16 mouse cellular contexts compared by ENCODE assay signal in genomic region chr9:69288586-69288985, GRCm38 (mm10).
DNase-seq lines count a peak whose midpoint lies in the region; ATAC-seq and TF ChIP-seq lines count a peak whose summit lies in the region.
"Had no signal": no experiment of that assay in that cellular context is flagged by ENCODE, and none has a peak within 500 bp of the region (broad histone marks: within the 10 kb centered on the region; RNA-seq: fewer than 3 reads in every experiment).

No protein-coding gene starts in this region.

- H3K9me3 ChIP-seq in kidney, postnatal 0 days (replicated peaks; ENCODE audit: low read length): no peaks in the 10 kb centered on the region
- no peaks in the 10 kb centered on the region for H3K9me3 ChIP-seq in midbrain, embryonic 11.5 days (ENCODE audit: control insufficient read depth, low read length)
- no peaks in the 10 kb centered on the region for H3K9me3 ChIP-seq in midbrain, embryonic 10.5 days (replicated peaks)
- H3K9me3 ChIP-seq: intestine, embryonic 15.5 days had no signal

- peaks cover 2% of the 10 kb centered on the region for H3K79me2 ChIP-seq in heart, adult 2 months (replicated peaks; ENCODE audit: control insufficient read depth, insufficient read depth, low read length)

- WGBS in heart, adult 2 months: 60% methylated on average over 5 of the region's 5 CpGs
- 54% methylated on average over 5 of the region's 5 CpGs for WGBS in kidney, postnatal 0 days
- 44% methylated on average over 5 of the region's 5 CpGs for WGBS in midbrain, embryonic 11.5 days
- WGBS in midbrain, embryonic 10.5 days: 39% methylated on average over 5 of the region's 5 CpGs

- H3K9ac ChIP-seq in heart, adult 2 months (ENCODE audit: low read depth, low read length): no peak overlapping the region
- no peak overlapping the region for H3K9ac ChIP-seq in kidney, postnatal 0 days (ENCODE audit: low read depth, low read length)
- H3K9ac ChIP-seq in midbrain, embryonic 11.5 days (ENCODE audit: low read length): no peak overlapping the region

- H3K4me2 ChIP-seq in kidney, postnatal 0 days (ENCODE audit: low read length): peak overlapping the region; percentile 95; the same call in 1 of the 2 replicates
- H3K4me2 ChIP-seq in midbrain, embryonic 11.5 days: no peak overlapping the region

- TF ChIP-seq POLR2A in heart, adult 2 months (IDR thresholded peaks at IDR 0.05; ENCODE audit: insufficient read depth, low read depth, low read length): no peak

- no peak for TF ChIP-seq EP300 in heart, adult 2 months (IDR thresholded peaks at IDR 0.05; ENCODE audit: insufficient read depth, low read depth, low read length)

- no peaks in the 10 kb centered on the region for H3K27me3 ChIP-seq in heart, adult 2 months (ENCODE audit: control insufficient read depth, insufficient read depth, low read length)
- H3K27me3 ChIP-seq in kidney, postnatal 0 days (ENCODE audit: insufficient read depth, low read length): no peaks in the 10 kb centered on the region
- peaks cover 13% of the 10 kb centered on the region; the same call in 1 of the 2 replicates for H3K27me3 ChIP-seq in midbrain, embryonic 11.5 days (ENCODE audit: control insufficient read depth, insufficient read depth, low read length)
- peaks cover 54% of the 10 kb centered on the region for H3K27me3 ChIP-seq in midbrain, embryonic 10.5 days (ENCODE audit: low read depth, poor library complexity, severe bottlenecking)

- intact Hi-C loops in heart, adult 2 months (cut with DNase I): no loop called here

- no peak for TF ChIP-seq CTCF in heart, adult 2 months (IDR thresholded peaks at IDR 0.05)
- TF ChIP-seq CTCF in kidney, postnatal 0 days (IDR thresholded peaks at IDR 0.05; ENCODE audit: low read depth): no peak

- DNase-seq in heart, adult 11 months: peak; percentile 54
- DNase-seq in heart, adult 2 months: no peak
- DNase-seq in kidney, postnatal 0 days (ENCODE audit: low spot score): no peak
- no peak for DNase-seq in kidney, postnatal 36 days
- DNase-seq in midbrain, embryonic 11.5 days (ENCODE audit: low spot score, missing footprints): peak; percentile 82
- no peak for DNase-seq in midbrain, embryonic 10.5 days (ENCODE audit: low spot score)
- DNase-seq: adrenal gland, adult 8-10 months; cerebellum, adult 9-11 months; gastrocnemius, postnatal 14 days; heart, postnatal 14 days; kidney, postnatal 4 days; layer of hippocampus, postnatal 36 days; right cerebral cortex, adult 18-20 months had no signal

- H3K4me1 ChIP-seq in heart, adult 2 months (ENCODE audit: control insufficient read depth, insufficient read depth, low read length): peaks cover 1% of the 10 kb centered on the region; the same call in 1 of the 2 replicates
- peaks cover 10% of the 10 kb centered on the region; the same call in 1 of the 2 replicates for H3K4me1 ChIP-seq in kidney, postnatal 0 days (replicated peaks; ENCODE audit: insufficient read depth, low read length)
- H3K4me1 ChIP-seq in midbrain, embryonic 11.5 days (ENCODE audit: control insufficient read depth, insufficient read depth, low read length): peaks cover 8% of the 10 kb centered on the region
- H3K4me1 ChIP-seq in midbrain, embryonic 10.5 days: peaks cover 37% of the 10 kb centered on the region

- no peak for ATAC-seq in kidney, postnatal 0 days (replicated peaks; ENCODE audit: low FRiP score, low read depth)
- no peak for ATAC-seq in midbrain, embryonic 11.5 days (ENCODE audit: low FRiP score)
- no peak for ATAC-seq in inflammation-experienced regulatory T-cells, adult 6 months

- H3K36me3 ChIP-seq in heart, adult 2 months (ENCODE audit: control insufficient read depth, insufficient read depth, low read length): no peaks in the 10 kb centered on the region; the same call in 1 of the 2 replicates
- no peaks in the 10 kb centered on the region for H3K36me3 ChIP-seq in kidney, postnatal 0 days (ENCODE audit: insufficient read depth, low read length)
- no peaks in the 10 kb centered on the region for H3K36me3 ChIP-seq in midbrain, embryonic 11.5 days (ENCODE audit: control insufficient read depth, insufficient read depth, low read length)
- no peaks in the 10 kb centered on the region for H3K36me3 ChIP-seq in midbrain, embryonic 10.5 days
- H3K36me3 ChIP-seq: intestine, embryonic 15.5 days had no signal

- H3K27ac ChIP-seq in heart, adult 2 months: no peak overlapping the region; the same call in 1 of the 2 replicates
- H3K27ac ChIP-seq in kidney, postnatal 0 days: no peak overlapping the region
- no peak overlapping the region for H3K27ac ChIP-seq in midbrain, embryonic 11.5 days (ENCODE audit: low read depth, low read length)
- H3K27ac ChIP-seq in midbrain, embryonic 10.5 days (replicated peaks): no peak overlapping the region
- H3K27ac ChIP-seq: intestine, embryonic 15.5 days; stomach, postnatal 0 days had no signal

- no peak overlapping the region for H3K4me3 ChIP-seq in heart, adult 2 months
- H3K4me3 ChIP-seq in kidney, postnatal 0 days (replicated peaks; ENCODE audit: low read depth, low read length): no peak overlapping the region
- no peak overlapping the region for H3K4me3 ChIP-seq in midbrain, embryonic 11.5 days (ENCODE audit: low read depth, low read length)
- H3K4me3 ChIP-seq in midbrain, embryonic 10.5 days: no peak overlapping the region

Comparison
In these comparisons a context has a peak if more than half of its experiments do, and no peak if none do; other contexts are left out.
1. DNase-seq: peak in heart, adult 11 months (single experiment) and midbrain, embryonic 11.5 days (single experiment); none in heart, adult 2 months (0 of 2), kidney, postnatal 0 days (single experiment), kidney, postnatal 36 days (0 of 2) and midbrain, embryonic 10.5 days (single experiment).